Mouse (Mus musculus) bone marrow, adult 2 months (tissue): ENCODE results near the gene Gm4924.

Source experiments
- CTCF ChIP-seq: fragments of 200-500 bp; IDR thresholded peaks from 2 replicates; pipeline ENCODE4 v1.5.1; 2011; ENCODE audit warnings: low read length, control low read depth; ENCODE audit not compliant: control insufficient read depth, insufficient read depth
- POLR2A ChIP-seq: fragments of 200-500 bp; IDR thresholded peaks from 2 replicates; pipeline ENCODE4 v1.6.1; 2011; ENCODE audit warnings: low read depth, mild to moderate bottlenecking, control low read depth, low read length, borderline replicate concordance; ENCODE audit not compliant: control insufficient read depth

- peak; percentile 22; the same call in 1 of the 2 replicates for TF ChIP-seq POLR2A
- TF ChIP-seq CTCF: no peak
These were observed at the start of gene Gm4924 for GRCm38 (mm10) chr10:82354083-82355010.
